Mouse (Mus musculus) midbrain, embryonic 13.5 days (tissue): Measurements from ENCODE around the gene Car8. TPM values are rescaled to one million over a fixed set of nuclear protein-coding genes. Genes with fewer than 3 reads are reported as not detected.
"Not testable (repeated sequence)": the region's sequence is repeated elsewhere in the genome, so short reads cannot be mapped to it uniquely, and the experiment has no call there.

Experiments
- ATAC-seq: fragments of 200-750 bp; cut with Nextera tagmentation; 2 replicates; pipeline ENCODE4 v1.8.0; 2017; ENCODE audit warnings: mild to moderate bottlenecking, moderate TSS enrichment, moderate library complexity
- H3K27ac ChIP-seq: fragments of 300-500 bp; sonication (generic); 2 replicates; pipeline ENCODE4 v1.5.1; 2015; ENCODE audit warnings: inconsistent platforms, mild to moderate bottlenecking, moderate library complexity
- H3K27me3 ChIP-seq: fragments of 300-500 bp; sonication (generic); 2 replicates; pipeline ENCODE4 v1.6.1; 2015; ENCODE audit warnings: mild to moderate bottlenecking, inconsistent platforms
- H3K36me3 ChIP-seq: fragments of 300-500 bp; sonication (generic); 2 replicates; pipeline ENCODE4 v1.6.1; 2015; ENCODE audit warnings: mild to moderate bottlenecking, inconsistent platforms
- H3K4me1 ChIP-seq: fragments of 300-500 bp; sonication (generic); replicated peaks from 2 replicates; pipeline ENCODE4 v1.6.1; 2015; ENCODE audit warnings: inconsistent platforms
- H3K4me2 ChIP-seq: fragments of 300-500 bp; sonication (generic); replicated peaks from 2 replicates; pipeline ENCODE4 v1.6.1; 2015; ENCODE audit warnings: moderate library complexity, mild to moderate bottlenecking, inconsistent platforms
- H3K4me3 ChIP-seq: fragments of 300-500 bp; sonication (generic); replicated peaks from 2 replicates; pipeline ENCODE4 v1.5.1; 2015; ENCODE audit warnings: mild to moderate bottlenecking, inconsistent platforms
- H3K9ac ChIP-seq: fragments of 300-500 bp; sonication (generic); replicated peaks from 2 replicates; pipeline ENCODE4 v1.6.1; 2015; ENCODE audit warnings: mild to moderate bottlenecking, inconsistent platforms
- H3K9me3 ChIP-seq: fragments of 300-500 bp; sonication (generic); 2 replicates; pipeline ENCODE4 v1.6.1; 2016; ENCODE audit warnings: mild to moderate bottlenecking, inconsistent platforms
- WGBS: fragments of 180-500 bp; shearing (Covaris S2); methylation state at CpG from one replicate; pipeline ENCODE4 v1.1.7; 2015; 5-methylcytosine and 5-hydroxymethylcytosine counted together
- microRNA-seq: library from miRNA; unstranded; fragments of <30 nt; microRNA quantifications from one replicate; pipeline ENCODE4, GENCODE M21; 2016
- polyA plus RNA-seq: library from polyadenylated mRNA; unstranded; fragments of >200 nt; fragmentation: Nextera tagmentation; extraction: Ambion mirVana; gene quantifications from 2 replicates; pipeline ENCODE4 v1.2.1, GENCODE M21; 2015

Car8 gene
- polyA plus RNA-seq, 1 experiment from 2014 or later, result 1.5 TPM

DNA sequence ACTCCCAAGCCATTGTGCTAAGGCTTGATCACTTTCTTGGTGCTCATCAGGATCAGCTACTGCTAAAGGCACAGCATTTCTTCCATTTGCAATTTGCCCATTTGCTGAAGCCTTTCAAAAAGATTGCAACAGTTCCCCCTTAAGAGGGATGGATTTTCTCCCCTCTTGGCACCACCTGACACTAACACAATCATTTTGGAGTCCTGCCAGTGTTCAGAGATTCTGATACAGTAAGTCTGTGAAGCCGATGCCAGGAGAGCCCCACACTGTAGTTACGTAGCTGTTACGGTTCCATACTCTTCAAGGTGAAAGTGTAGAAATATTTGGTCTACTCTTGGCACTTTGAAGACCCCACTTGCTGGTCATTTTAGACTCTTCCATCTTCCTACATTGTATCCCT is 137.4 kb downstream of the Car8 start:
- WGBS, result 87% methylated on average over 3 of the region's 3 CpGs
- Histone ChIP-seq H3K36me3 (no peaks in the 10 kb centered on the region), H3K9me3 (no peaks in the 10 kb centered on the region), H3K4me1 (peaks cover 8% of the 10 kb centered on the region), H3K9ac (no peak overlapping the region), H3K4me2 (no peak overlapping the region), H3K27me3 (no peaks in the 10 kb centered on the region), H3K27ac (no peak overlapping the region), H3K4me3 (no peak overlapping the region)
- no peak for ATAC-seq

DNA sequence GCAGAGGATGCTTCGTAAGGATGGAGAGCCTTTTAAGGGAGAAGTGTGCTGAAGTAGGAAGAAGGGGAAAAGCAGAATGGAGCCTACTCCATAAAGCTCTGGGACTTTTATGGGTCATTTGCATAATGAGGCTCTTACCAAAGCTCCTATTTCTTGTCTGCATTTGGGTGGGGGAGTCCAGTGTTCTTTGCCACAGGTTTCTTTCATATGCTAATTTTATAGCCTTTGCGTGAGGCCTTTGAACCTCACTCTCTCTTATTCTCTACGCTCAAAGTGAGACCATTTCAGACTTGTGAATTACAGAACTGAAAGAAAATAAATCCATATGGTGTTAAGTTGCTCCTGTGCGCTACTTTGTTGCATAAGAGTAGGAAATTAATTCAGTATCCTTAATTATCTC is 140.8 kb downstream of the Car8 start:
- Histone ChIP-seq H3K4me3 (no peak overlapping the region), H3K9me3 (no peaks in the 10 kb centered on the region), H3K4me1 (peaks cover 8% of the 10 kb centered on the region), H3K9ac (no peak overlapping the region), H3K4me2 (no peak overlapping the region), H3K36me3 (no peaks in the 10 kb centered on the region), H3K27ac (no peak overlapping the region), H3K27me3 (no peaks in the 10 kb centered on the region)
- ATAC-seq, result peak; percentile 53; the same call in 1 of the 2 replicates
- WGBS, result 16% methylated on average over 4 of the region's 4 CpGs

GRCm38 (mm10) chr4:8097683-8098082 is 141.2 kb downstream of the Car8 start:
- H3K27ac ChIP-seq, result no peak overlapping the region
- ATAC-seq, result peak; percentile 62; the same call in 1 of the 2 replicates
- no peak overlapping the region for H3K9ac ChIP-seq
- no peaks in the 10 kb centered on the region for H3K27me3 ChIP-seq
- no peak overlapping the region for H3K4me3 ChIP-seq
- no peak overlapping the region for H3K4me2 ChIP-seq
- H3K9me3 ChIP-seq, result no peaks in the 10 kb centered on the region
- no peaks in the 10 kb centered on the region for H3K36me3 ChIP-seq
- peaks cover 8% of the 10 kb centered on the region for H3K4me1 ChIP-seq
- WGBS, result 47% methylated on average over 3 of the region's 3 CpGs

DNA sequence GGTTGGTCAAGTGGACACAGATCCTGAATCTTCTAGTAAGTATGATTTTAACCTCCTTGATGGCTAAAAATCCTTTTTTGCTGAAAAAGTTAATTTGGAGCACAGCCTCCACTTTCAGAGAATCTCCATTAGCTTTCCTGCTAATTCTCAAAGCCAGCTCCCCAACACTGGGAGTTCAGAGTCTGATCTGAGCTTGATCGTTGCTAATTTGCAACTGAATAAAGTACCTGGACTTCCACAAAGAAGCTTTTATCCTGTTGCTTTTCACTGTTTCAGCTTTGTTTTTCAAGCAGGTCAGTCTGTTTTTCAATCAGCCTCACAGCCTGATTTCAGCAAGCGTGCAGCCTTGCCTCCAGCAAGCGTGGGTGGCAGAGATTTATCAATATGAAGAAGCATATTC is 145.3 kb downstream of the Car8 start:
- not testable (repeated sequence) for H3K4me1 ChIP-seq, H3K36me3 ChIP-seq, H3K4me3 ChIP-seq, H3K4me2 ChIP-seq, H3K27ac ChIP-seq, H3K9ac ChIP-seq, H3K9me3 ChIP-seq, H3K27me3 ChIP-seq, ATAC-seq
- 41% methylated on average over 3 of the region's 3 CpGs for WGBS

Small RNAs within 50 kb of the gene (microRNA-seq; reads per million reads assigned to microRNA genes)
- not detected for gene Gm25355
